ENCODE assay signal across 7 mouse cellular contexts in the genomic region with DNA sequence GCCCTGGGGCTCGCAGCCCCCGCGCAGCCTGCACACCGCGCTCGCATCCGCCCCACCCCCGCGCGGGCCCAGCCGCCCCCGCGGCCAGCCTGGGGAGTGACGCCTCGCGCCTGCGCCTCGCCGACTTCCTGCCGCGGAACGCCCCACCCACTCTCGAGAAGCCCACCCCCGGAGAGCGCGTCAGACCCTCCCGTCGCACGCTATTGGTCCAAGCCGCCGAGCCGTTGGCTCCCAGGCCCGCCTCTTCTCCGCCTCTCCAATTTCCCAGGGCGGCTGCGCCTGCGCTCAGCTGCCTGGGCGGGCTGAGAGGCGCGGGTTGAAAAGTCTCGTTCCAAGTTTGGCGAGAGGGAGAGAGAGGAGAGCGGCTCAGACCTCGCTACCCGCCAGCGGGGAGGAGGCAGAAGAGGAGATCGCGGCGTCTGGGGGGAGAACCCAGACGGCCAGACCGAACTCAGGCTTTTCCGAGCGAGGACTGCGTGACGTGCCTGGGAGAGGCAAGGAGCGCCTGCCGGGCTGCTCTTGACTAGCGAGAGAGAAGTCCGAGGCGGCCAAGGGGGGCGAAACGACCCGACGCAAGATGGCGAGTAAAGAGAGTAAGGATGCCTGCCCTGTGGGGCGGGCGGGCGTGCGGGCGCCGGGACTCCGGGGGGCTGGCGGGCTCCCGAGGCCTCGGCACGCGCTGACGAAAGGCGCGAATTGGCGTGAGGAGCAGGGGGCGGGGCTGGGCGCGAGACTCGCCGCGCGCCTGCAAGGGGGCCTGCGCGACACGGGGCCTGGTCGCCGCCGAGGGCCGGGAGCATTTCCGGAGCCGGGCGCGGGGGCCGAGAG. TPM values are rescaled to one million over a fixed set of nuclear protein-coding genes. Genes with fewer than 3 reads are reported as not detected.
DNase-seq lines count a peak whose midpoint lies in the region; ATAC-seq and TF ChIP-seq lines count a peak whose summit lies in the region.

A gene (plus strand): TSS at position 288 of the 828 bp plus-strand sequence.

- peak within 1 kb of the TSS; percentile 93 for H3K27ac ChIP-seq in embryonic facial prominence, embryonic 11.5 days (replicated peaks; ENCODE audit: low read depth, low read length)
- peak within 1 kb of the TSS; percentile 94 for H3K27ac ChIP-seq in kidney, adult 2 months (ENCODE audit: insufficient read depth, low read depth, low read length)
- H3K27ac ChIP-seq in limb, embryonic 12.5 days: peak within 1 kb of the TSS; percentile 97
- peak within 1 kb of the TSS; percentile 93 for H3K27ac ChIP-seq in midbrain, embryonic 15.5 days
- peak within 1 kb of the TSS; percentile 95 for H3K27ac ChIP-seq in spleen, adult 2 months (ENCODE audit: insufficient read depth, low read length)

- H3K9ac ChIP-seq in embryonic facial prominence, embryonic 11.5 days (replicated peaks; ENCODE audit: low read length): peak within 1 kb of the TSS; percentile 78
- peak within 1 kb of the TSS; percentile 88 for H3K9ac ChIP-seq in limb, embryonic 12.5 days (replicated peaks)
- H3K9ac ChIP-seq in midbrain, embryonic 15.5 days: peak within 1 kb of the TSS; percentile 56

- DNase-seq in adrenal gland, postnatal 14 days: peak; percentile 96
- DNase-seq in embryonic facial prominence, embryonic 11.5 days (ENCODE audit: low spot score): peak; percentile 92
- DNase-seq in heart, adult 11 months: peak; percentile 100
- DNase-seq in kidney, adult 2 months: peak; percentile 95
- DNase-seq in spleen, adult 2 months (ENCODE audit: low read depth in 1 of 2, low spot score in 2 of 2): peak; percentile 80 to 85

- H3K4me3 ChIP-seq in embryonic facial prominence, embryonic 11.5 days (ENCODE audit: low read depth, low read length): peak within 1 kb of the TSS; percentile 54
- H3K4me3 ChIP-seq in kidney, adult 2 months (ENCODE audit: insufficient read depth, low read depth, low read length): peak within 1 kb of the TSS; percentile 90
- peak within 1 kb of the TSS; percentile 62 for H3K4me3 ChIP-seq in limb, embryonic 12.5 days (replicated peaks)
- H3K4me3 ChIP-seq in midbrain, embryonic 15.5 days: peak within 1 kb of the TSS; percentile 68
- peak within 1 kb of the TSS; percentile 97 for H3K4me3 ChIP-seq in spleen, adult 2 months (ENCODE audit: extremely low read depth, insufficient read depth, insufficient read length)

- TF ChIP-seq CTCF in kidney, adult 2 months (conservative IDR thresholded peaks at IDR 0.05; ENCODE audit: insufficient read depth, insufficient read length, low read depth, low read length): no peak
- no peak for TF ChIP-seq CTCF in spleen, adult 2 months (IDR thresholded peaks at IDR 0.05; ENCODE audit: extremely low read depth, insufficient read depth, insufficient read length, insufficient replicate concordance)

- 26% methylated on average over 65 of the region's 100 CpGs for WGBS in embryonic facial prominence, embryonic 11.5 days
- under 1% methylated on average over 64 of the region's 100 CpGs for WGBS in kidney, adult 2 months
- 23% methylated on average over 93 of the region's 100 CpGs for WGBS in limb, embryonic 12.5 days
- 25% methylated on average over 52 of the region's 100 CpGs for WGBS in midbrain, embryonic 15.5 days
- 34% methylated on average over 83 of the region's 100 CpGs for WGBS in spleen, adult 2 months

- ATAC-seq in embryonic facial prominence, embryonic 11.5 days (replicated peaks; ENCODE audit: insufficient number of reproducible peaks, low FRiP score, low TSS enrichment, low read depth): peak; percentile 97
- ATAC-seq in limb, embryonic 12.5 days (ENCODE audit: insufficient number of reproducible peaks, insufficient read depth, low FRiP score, low TSS enrichment, low read depth): peak; percentile 96
- peak; percentile 98 for ATAC-seq in midbrain, embryonic 15.5 days (replicated peaks)

- TF ChIP-seq POLR2A in kidney, adult 2 months (IDR thresholded peaks at IDR 0.05; ENCODE audit: low read depth, low read length): peak; percentile 82
- TF ChIP-seq POLR2A in spleen, adult 2 months (IDR thresholded peaks at IDR 0.05; ENCODE audit: low read depth, low read length): peak; percentile 60

- H3K9me3 ChIP-seq in embryonic facial prominence, embryonic 11.5 days (replicated peaks; ENCODE audit: control insufficient read depth, low read length): no peaks in the 10 kb centered on the region
- H3K9me3 ChIP-seq in limb, embryonic 12.5 days: no peaks in the 10 kb centered on the region
- H3K9me3 ChIP-seq in midbrain, embryonic 15.5 days: no peaks in the 10 kb centered on the region

- no peaks in the 10 kb centered on the region for H3K27me3 ChIP-seq in embryonic facial prominence, embryonic 11.5 days (ENCODE audit: control insufficient read depth, insufficient read depth, low read length)
- H3K27me3 ChIP-seq in kidney, adult 2 months (replicated peaks; ENCODE audit: control insufficient read depth, insufficient read depth, low read length): no peaks in the 10 kb centered on the region
- peaks cover 11% of the 10 kb centered on the region for H3K27me3 ChIP-seq in limb, embryonic 12.5 days
- H3K27me3 ChIP-seq in midbrain, embryonic 15.5 days (replicated peaks): no peaks in the 10 kb centered on the region
- no peaks in the 10 kb centered on the region for H3K27me3 ChIP-seq in spleen, adult 2 months (ENCODE audit: control insufficient read depth, insufficient read depth, low read length)

- H3K4me2 ChIP-seq in embryonic facial prominence, embryonic 11.5 days (ENCODE audit: low read depth, low read length): peak within 1 kb of the TSS; percentile 43
- H3K4me2 ChIP-seq in limb, embryonic 12.5 days: peak within 1 kb of the TSS; percentile 57
- peak within 1 kb of the TSS; percentile 55 for H3K4me2 ChIP-seq in midbrain, embryonic 15.5 days

- no peaks in the 10 kb centered on the region for H3K36me3 ChIP-seq in embryonic facial prominence, embryonic 11.5 days (replicated peaks; ENCODE audit: control insufficient read depth, insufficient read depth, low read depth, low read length)
- H3K36me3 ChIP-seq in kidney, adult 2 months (ENCODE audit: control insufficient read depth, insufficient read depth, low read length): no peaks in the 10 kb centered on the region
- H3K36me3 ChIP-seq in limb, embryonic 12.5 days: peaks cover 9% of the 10 kb centered on the region; the same call in 1 of the 2 replicates
- H3K36me3 ChIP-seq in midbrain, embryonic 15.5 days (replicated peaks): no peaks in the 10 kb centered on the region
- no peaks in the 10 kb centered on the region for H3K36me3 ChIP-seq in spleen, adult 2 months (ENCODE audit: control insufficient read depth, insufficient read depth, low read length)

- no peaks in the 10 kb centered on the region for H3K4me1 ChIP-seq in embryonic facial prominence, embryonic 11.5 days (ENCODE audit: control insufficient read depth, insufficient read depth, low read length)
- no peaks in the 10 kb centered on the region; the same call in 1 of the 2 replicates for H3K4me1 ChIP-seq in kidney, adult 2 months (ENCODE audit: control insufficient read depth, insufficient read depth, low read length)
- H3K4me1 ChIP-seq in limb, embryonic 12.5 days (replicated peaks): no peaks in the 10 kb centered on the region
- peaks cover 6% of the 10 kb centered on the region for H3K4me1 ChIP-seq in midbrain, embryonic 15.5 days
- H3K4me1 ChIP-seq in spleen, adult 2 months (ENCODE audit: control insufficient read depth, insufficient read depth, insufficient read length): no peaks in the 10 kb centered on the region; the same call in 1 of the 2 replicates

RNA-seq across cellular contexts. Expression of the gene that starts here (rescaled TPM):
- 168 and 178 TPM in 2 replicates for total RNA-seq in adrenal gland, postnatal 14 days (2021)
- 415 and 426 TPM in 2 replicates for polyA plus RNA-seq in embryonic facial prominence, embryonic 11.5 days (2014; fragmentation: Nextera tagmentation; extraction: Ambion mirVana)
- polyA plus RNA-seq in kidney, adult 2 months (2012; rRNA removed): 53.5 and 62.7 TPM in 2 replicates
- polyA plus RNA-seq in limb, embryonic 12.5 days (2016; fragmentation: Nextera tagmentation; extraction: Ambion mirVana): 411 and 413 TPM in 2 replicates
- polyA plus RNA-seq in midbrain, embryonic 15.5 days (2015; fragmentation: Nextera tagmentation; extraction: Ambion mirVana): 201 and 210 TPM in 2 replicates
- polyA plus RNA-seq in spleen, adult 2 months (2012; rRNA removed): 25.4 and 26.6 TPM in 2 replicates

Comparison
In these comparisons a context has a peak if more than half of its experiments do, and no peak if none do; other contexts are left out.
1. Peak in every context shown above with its lines: DNase-seq, ATAC-seq, H3K4me3 ChIP-seq and H3K27ac ChIP-seq.